Mouse (Mus musculus) liver, embryonic 14.5 days (tissue): ENCODE results near the gene Thrap3.

Experiments used
- CTCF ChIP-seq: IDR thresholded peaks from 2 replicates; pipeline ENCODE4 v1.5.1; 2016; ENCODE audit warnings: antibody characterized with exemption, low read depth, control low read depth
- EP300 ChIP-seq: IDR thresholded peaks from 2 replicates; pipeline ENCODE4 v1.6.1; 2016; ENCODE audit warnings: antibody characterized with exemption, low read depth

- TF ChIP-seq CTCF (no peak), EP300 (no peak)
Observed at GRCm38 (mm10) chr4:126162544-126163066, 40.0 kb downstream of the Thrap3 start.
